Mouse (Mus musculus) CH12.LX (cell line): ENCODE data around the gene Cs. TPM values are rescaled to one million over a fixed set of nuclear protein-coding genes. Genes with fewer than 3 reads are reported as not detected.

Experiments
- DNase-seq: peaks from one replicate; pipeline ENCODE4 v3.0.0-alpha.2; 2013; ENCODE audit errors: extremely low read depth
- H3K27ac ChIP-seq: 2 replicates; pipeline ENCODE4 v1.5.1; 2012; ENCODE audit warnings: low read depth, mild to moderate bottlenecking, control low read depth, moderate library complexity; ENCODE audit not compliant: insufficient read depth
- H3K27me3 ChIP-seq: replicated peaks from 2 replicates; pipeline ENCODE3; 2012; ENCODE audit warnings: inconsistent platforms
- H3K36me3 ChIP-seq, 2 experiments: replicated peaks in 1 of 2; 2 replicates each; pipeline versions ENCODE3 to v1.6.1; 2012; ENCODE audit warnings: inconsistent platforms in 1 of 2, low read length in 1 of 2, mild to moderate bottlenecking in 1 of 2, mixed read lengths in 1 of 2, moderate library complexity in 1 of 2; ENCODE audit not compliant: control insufficient read depth in 1 of 2, insufficient read depth in 1 of 2
- H3K4me1 ChIP-seq, 2 experiments: 2 replicates each; pipeline ENCODE4 v1.6.1; 2012; ENCODE audit warnings: inconsistent platforms in 1 of 2, moderate library complexity in 1 of 2; ENCODE audit not compliant: insufficient read depth in 2 of 2, control insufficient read depth in 1 of 2
- H3K4me2 ChIP-seq: 2 replicates; pipeline ENCODE4 v1.6.1; 2012; ENCODE audit warnings: low read depth, mild to moderate bottlenecking, control low read depth; ENCODE audit not compliant: poor library complexity, insufficient read depth, severe bottlenecking
- H3K4me3 ChIP-seq, 3 experiments: fragments of 150-350 bp in 1 of 3; sonication (generic) in 1 of 3; replicated peaks in 1 of 3; 2 replicates each; pipeline versions ENCODE3 to v1.5.1; 2011 to 2012; ENCODE audit warnings: low read depth in 2 of 3, low read length in 2 of 3, mild to moderate bottlenecking in 2 of 3, moderate library complexity in 2 of 3, control low read depth in 1 of 3, improper control_type of control experiment in 1 of 3, inconsistent platforms in 1 of 3, mixed read lengths in 1 of 3; ENCODE audit not compliant: poor library complexity in 1 of 3
- H3K79me2 ChIP-seq: replicated peaks from 2 replicates; pipeline ENCODE4 v1.6.1; 2012; ENCODE audit warnings: mild to moderate bottlenecking, moderate library complexity; ENCODE audit not compliant: control insufficient read depth, poor library complexity, insufficient read depth, severe bottlenecking; ENCODE audit errors: extremely low read depth
- H3K9ac ChIP-seq: 2 replicates; pipeline ENCODE4 v1.6.1; 2012; ENCODE audit warnings: low read depth, mild to moderate bottlenecking, control low read depth, moderate library complexity; ENCODE audit not compliant: insufficient read depth
- H3K9me3 ChIP-seq: replicated peaks from 2 replicates; pipeline ENCODE3; 2012; ENCODE audit warnings: low read length, inconsistent platforms, mixed read lengths
- BHLHE40 ChIP-seq: IDR thresholded peaks from 2 replicates; pipeline ENCODE4 v1.6.1; 2011; ENCODE audit warnings: mild to moderate bottlenecking, low read depth, low read length, improper control_type of control experiment
- CHD2 ChIP-seq: IDR thresholded peaks from 2 replicates; pipeline ENCODE4 v1.6.1; 2011; ENCODE audit warnings: low read length, improper control_type of control experiment
- CTCF ChIP-seq, 2 experiments: IDR thresholded peaks in 1 of 2; conservative IDR thresholded peaks in 1 of 2; 2 replicates each; pipeline ENCODE4 v1.5.1; 2011 to 2012; ENCODE audit warnings: low read depth in 2 of 2, low read length in 2 of 2, improper control_type of control experiment in 1 of 2, inconsistent platforms in 1 of 2, mild to moderate bottlenecking in 1 of 2, moderate library complexity in 1 of 2
- ELF1 ChIP-seq: IDR thresholded peaks from 2 replicates; pipeline ENCODE4 v1.6.1; 2014; ENCODE audit warnings: low read depth, mild to moderate bottlenecking, inconsistent platforms, low read length, improper control_type of control experiment
- EP300 ChIP-seq: IDR thresholded peaks from 2 replicates; pipeline ENCODE4 v1.6.1; 2011; ENCODE audit warnings: low read length, improper control_type of control experiment
- ETS1 ChIP-seq: conservative IDR thresholded peaks from 2 replicates; pipeline ENCODE4 v1.6.1; 2012; ENCODE audit warnings: low read depth, mild to moderate bottlenecking, inconsistent platforms, low read length, improper control_type of control experiment, moderate library complexity
- GABPA ChIP-seq: IDR thresholded peaks from 2 replicates; pipeline ENCODE4 v1.6.1; 2012; ENCODE audit warnings: low read depth, low read length, improper control_type of control experiment, inconsistent platforms; ENCODE audit not compliant: insufficient replicate concordance
- HCFC1 ChIP-seq: IDR thresholded peaks from 2 replicates; pipeline ENCODE4 v1.6.1; 2012; ENCODE audit warnings: low read depth, mild to moderate bottlenecking, inconsistent platforms, low read length, improper control_type of control experiment
- IRF4 ChIP-seq: IDR thresholded peaks from 2 replicates; pipeline ENCODE4 v1.6.1; 2014; ENCODE audit warnings: low read depth, mild to moderate bottlenecking, inconsistent platforms, low read length, improper control_type of control experiment
- JUN ChIP-seq: IDR thresholded peaks from 2 replicates; pipeline ENCODE4 v1.6.1; 2011; ENCODE audit warnings: low read depth, mild to moderate bottlenecking, low read length, improper control_type of control experiment, moderate library complexity; ENCODE audit not compliant: insufficient read depth
- JUND ChIP-seq: conservative IDR thresholded peaks from 2 replicates; pipeline ENCODE4 v1.6.1; 2011; ENCODE audit warnings: low read depth, low read length, improper control_type of control experiment
- KAT2A ChIP-seq: IDR thresholded peaks from 2 replicates; pipeline ENCODE4 v1.6.1; 2012; ENCODE audit warnings: low read length, improper control_type of control experiment, inconsistent platforms; ENCODE audit not compliant: insufficient replicate concordance
- MAFK ChIP-seq: IDR thresholded peaks from 2 replicates; pipeline ENCODE4 v1.6.1; 2011; ENCODE audit warnings: low read length, improper control_type of control experiment; ENCODE audit not compliant: insufficient replicate concordance
- MAX ChIP-seq: IDR thresholded peaks from 2 replicates; pipeline ENCODE4 v1.6.1; 2011; ENCODE audit warnings: low read length, improper control_type of control experiment
- MAZ ChIP-seq: IDR thresholded peaks from 2 replicates; pipeline ENCODE4 v1.6.1; 2012; ENCODE audit warnings: low read depth, mild to moderate bottlenecking, inconsistent platforms, low read length, improper control_type of control experiment, moderate library complexity
- MEF2A ChIP-seq: IDR thresholded peaks from 2 replicates; pipeline ENCODE4 v1.6.1; 2014; ENCODE audit warnings: low read depth, mild to moderate bottlenecking, inconsistent platforms, low read length, improper control_type of control experiment, borderline replicate concordance
- MXI1 ChIP-seq: IDR thresholded peaks from 2 replicates; pipeline ENCODE4 v1.6.1; 2011; ENCODE audit warnings: mild to moderate bottlenecking, low read depth, low read length, improper control_type of control experiment
- MYC ChIP-seq: IDR thresholded peaks from 2 replicates; pipeline ENCODE4 v1.6.1; 2011; ENCODE audit warnings: low read depth, mild to moderate bottlenecking, improper control_type of control experiment, low read length
- NELFE ChIP-seq: IDR thresholded peaks from 2 replicates; pipeline ENCODE4 v1.6.1; 2011; ENCODE audit warnings: low read depth, low read length, improper control_type of control experiment
- PAX5 ChIP-seq: IDR thresholded peaks from 2 replicates; pipeline ENCODE4 v1.6.1; 2012; ENCODE audit warnings: low read length, inconsistent platforms, mixed read lengths
- POLR2A ChIP-seq: IDR thresholded peaks from 2 replicates; pipeline ENCODE4 v1.6.1; 2011; ENCODE audit warnings: low read depth, mild to moderate bottlenecking, improper control_type of control experiment, low read length
- POLR2AphosphoS2 ChIP-seq: IDR thresholded peaks from 2 replicates; pipeline ENCODE4 v1.6.1; 2011; ENCODE audit warnings: low read depth, low read length, improper control_type of control experiment
- RAD21 ChIP-seq: IDR thresholded peaks from 2 replicates; pipeline ENCODE4 v1.6.1; 2011; ENCODE audit warnings: low read depth, mild to moderate bottlenecking, low read length, improper control_type of control experiment, moderate library complexity
- RCOR1 ChIP-seq: conservative IDR thresholded peaks from 2 replicates; pipeline ENCODE4 v1.6.1; 2012; ENCODE audit warnings: low read depth, mild to moderate bottlenecking, inconsistent platforms, low read length, improper control_type of control experiment
- SIN3A ChIP-seq: IDR thresholded peaks from 2 replicates; pipeline ENCODE4 v1.6.1; 2012; ENCODE audit warnings: low read length, improper control_type of control experiment, inconsistent platforms
- TBP ChIP-seq: conservative IDR thresholded peaks from 2 replicates; pipeline ENCODE4 v1.6.1; 2011; ENCODE audit warnings: low read depth, low read length, improper control_type of control experiment
- TCF12 ChIP-seq: IDR thresholded peaks from 2 replicates; pipeline ENCODE4 v1.6.1; 2014; ENCODE audit warnings: low read depth, mild to moderate bottlenecking, inconsistent platforms, low read length, improper control_type of control experiment
- UBTF ChIP-seq: IDR thresholded peaks from 2 replicates; pipeline ENCODE4 v1.6.1; 2012; ENCODE audit warnings: low read depth, mild to moderate bottlenecking, inconsistent platforms, low read length, improper control_type of control experiment, moderate library complexity
- USF2 ChIP-seq: conservative IDR thresholded peaks from 2 replicates; pipeline ENCODE4 v1.6.1; 2011; ENCODE audit warnings: low read depth, low read length, improper control_type of control experiment
- ZC3H11A ChIP-seq: IDR thresholded peaks from 2 replicates; pipeline ENCODE4 v1.6.1; 2012; ENCODE audit warnings: low read depth, mild to moderate bottlenecking, inconsistent platforms, low read length, improper control_type of control experiment
- ZKSCAN1 ChIP-seq: IDR thresholded peaks from 2 replicates; pipeline ENCODE4 v1.6.1; 2012; ENCODE audit warnings: low read depth, inconsistent platforms, low read length, improper control_type of control experiment, borderline replicate concordance
- ZMIZ1 ChIP-seq: IDR thresholded peaks from 2 replicates; pipeline ENCODE4 v1.6.1; 2012; ENCODE audit warnings: low read depth, mild to moderate bottlenecking, inconsistent platforms, low read length, improper control_type of control experiment
- ZNF384 ChIP-seq: IDR thresholded peaks from 2 replicates; pipeline ENCODE4 v1.6.1; 2012; ENCODE audit warnings: low read depth, low read length, improper control_type of control experiment, inconsistent platforms
- dilution Hi-C: fragments of 300-500 bp; cut with MboI; formaldehyde crosslinking; loops from 2 replicates; pipeline ENCODE4 v1.14.3; 2020; ENCODE audit warnings: low sequenced_read_pairs; ENCODE audit not compliant: extremely low pct_unique_long_range_greater_than_20kb, extremely low pct_ligation_motif_present
- in situ Hi-C: fragments of 300-500 bp; cut with MboI; formaldehyde crosslinking; loops from 3 replicates; pipeline ENCODE4 v1.14.3; 2019; ENCODE audit warnings: low sequenced_read_pairs, low pct_ligation_motif_present, low pct_unique_long_range_greater_than_20kb, mixed read lengths
- polyA plus RNA-seq: library from polyadenylated mRNA; unstranded; fragments of >175 nt; gene quantifications from 2 replicates; pipeline ENCODE4 v1.2.1, GENCODE M21; 2012; ENCODE audit warnings: low read depth; ENCODE audit not compliant: insufficient read length
- total RNA-seq, 2 experiments: library from RNA; depleted of rRNA; stranded (reverse); fragments of 300-350 nt in 1 of 2; fragments of >200 nt in 1 of 2; gene quantifications; 2 replicates each; pipeline ENCODE4 v1.2.3; 2012 to 2014

Cs gene
- total and polyA plus RNA-seq, 3 experiments = 131 to 240 (median 145) TPM

DNA sequence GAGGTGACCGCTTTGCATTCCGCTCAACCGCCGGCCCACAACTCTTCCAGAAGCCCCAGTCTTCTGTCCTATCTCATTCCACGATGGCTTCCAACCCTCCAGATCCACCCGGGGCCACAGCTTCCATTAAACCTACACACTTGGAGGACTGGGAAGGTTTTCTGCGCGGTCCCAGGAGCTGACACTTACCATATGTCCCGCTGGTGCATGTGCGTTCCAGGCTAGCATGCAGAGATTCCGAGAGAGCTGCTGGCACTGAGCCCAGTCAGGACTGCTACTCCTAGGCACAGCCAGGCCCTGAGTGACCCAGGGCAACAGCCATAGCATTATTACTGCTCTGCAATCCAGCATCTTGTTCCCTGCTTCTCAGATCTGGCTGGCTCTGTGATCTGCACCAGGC lies 39.9 kb upstream of the Cs start:
- dilution Hi-C loops = no loop called here
- in situ Hi-C loops = no loop called here
- H3K9ac ChIP-seq = no peak overlapping the region
- no peak overlapping the region for H3K4me3 ChIP-seq
- no peak for DNase-seq
- H3K9me3 ChIP-seq = no peaks in the 10 kb centered on the region
- no peak overlapping the region for H3K4me2 ChIP-seq
- no peaks in the 10 kb centered on the region; the same call in 1 of the 2 replicates for H3K79me2 ChIP-seq
- H3K36me3 ChIP-seq = peaks cover 3 to 9% of the 10 kb centered on the region in 2 experiments
- peaks cover 10 to 44% of the 10 kb centered on the region in 2 experiments for H3K4me1 ChIP-seq
- no peak overlapping the region for H3K27ac ChIP-seq
- H3K27me3 ChIP-seq = no peaks in the 10 kb centered on the region
- TF ChIP-seq MYC (no peak), RCOR1 (no peak), TBP (no peak), NELFE (no peak)

GRCm38 (mm10) chr10:128298243-128298642 lies 39.3 kb upstream of the Cs start:
- Histone ChIP-seq H3K4me2 (no peak overlapping the region), H3K27ac (peak overlapping the region; percentile 43), H3K79me2 (no peaks in the 10 kb centered on the region; the same call in 1 of the 2 replicates), H3K36me3 (peaks cover 0 to 4% of the 10 kb centered on the region in 2 experiments), H3K9me3 (no peaks in the 10 kb centered on the region), H3K27me3 (no peaks in the 10 kb centered on the region), H3K4me3 (no peak overlapping the region), H3K9ac (peak overlapping the region; percentile 65), H3K4me1 (peaks cover 10 to 44% of the 10 kb centered on the region in 2 experiments)
- no peak for DNase-seq
- in situ Hi-C loops = no loop called here
- dilution Hi-C loops = no loop called here
- TF ChIP-seq JUN (no peak), JUND (no peak), PAX5 (no peak), CHD2 (no peak), MAX (0 out of 2 replicates have a peak, but pooled peaks have one; percentile 37), TCF12 (no peak), ZMIZ1 (no peak), ZC3H11A (no peak), IRF4 (no peak), BHLHE40 (peak; percentile 31; the same call in 1 of the 2 replicates), MXI1 (no peak; the same call in 1 of the 2 replicates), ELF1 (no peak), HCFC1 (peak; percentile 45), MAZ (no peak), GABPA (no peak), RCOR1 (0 out of 2 replicates have a peak, but pooled peaks have one; percentile 27), POLR2AphosphoS2 (no peak), ZNF384 (peak; percentile 94), ETS1 (no peak), USF2 (no peak), MAFK (no peak), SIN3A (no peak), CTCF (conservative IDR thresholded peaks at IDR 0.05 in 1 of 2, IDR thresholded peaks at IDR 0.05 in 1 of 2; ENCODE audit: low read depth in 2 of 2, low read length in 2 of 2) (no peak), EP300 (peak; percentile 10; the same call in 1 of the 2 replicates), POLR2A (no peak), ZKSCAN1 (no peak), NELFE (0 out of 2 replicates have a peak, but pooled peaks have one; percentile 22), KAT2A (no peak), UBTF (no peak), MYC (no peak), MEF2A (no peak), RAD21 (no peak)
